Mouse (Mus musculus): ENCODE measurements around the gene Sumo3.

Gene Sumo3

GRCm38 (mm10) chr10:77626036-77626435 is 20.1 kb downstream of the Sumo3 start:
- no peak for DNase-seq (ENCODE audit: low spot score in 2 of 2)

- no peak for DNase-seq (ENCODE audit: low spot score in 2 of 2)
Measured at GRCm38 (mm10) chr10:77626591-77626990, 20.7 kb downstream of the Sumo3 start.

- peak; percentile 63 to 77 for DNase-seq (ENCODE audit: low spot score in 2 of 2)
Measured at GRCm38 (mm10) chr10:77627497-77627896, 21.6 kb downstream of the Sumo3 start.

GRCm38 (mm10) chr10:77629163-77629562 is 23.3 kb downstream of the Sumo3 start:
- DNase-seq (ENCODE audit: low spot score in 2 of 2): no peak

- DNase-seq (ENCODE audit: low spot score in 2 of 2): peak in 1 of 2 experiments; percentile 12
Measured at GRCm38 (mm10) chr10:77629970-77630369, 24.1 kb downstream of the Sumo3 start.

- no peak for DNase-seq (ENCODE audit: low spot score in 2 of 2)
Measured at GRCm38 (mm10) chr10:77634016-77634415, 28.1 kb downstream of the Sumo3 start.

GRCm38 (mm10) chr10:77634452-77635231 is 28.7 kb downstream of the Sumo3 start:
- DNase-seq (ENCODE audit: low spot score in 2 of 2): no peak

GRCm38 (mm10) chr10:77636234-77636922 is 30.5 kb downstream of the Sumo3 start:
- no peak for DNase-seq (ENCODE audit: low spot score in 2 of 2)

GRCm38 (mm10) chr10:77638956-77639355 is 33.1 kb downstream of the Sumo3 start:
- no peak for DNase-seq (ENCODE audit: low spot score in 2 of 2)

- no peak for DNase-seq (ENCODE audit: low spot score in 2 of 2)
Measured at GRCm38 (mm10) chr10:77643160-77643559, 37.3 kb downstream of the Sumo3 start.

GRCm38 (mm10) chr10:77645571-77645970 is 39.7 kb downstream of the Sumo3 start:
- no peak for DNase-seq (ENCODE audit: low spot score in 2 of 2)

- DNase-seq (ENCODE audit: low spot score in 2 of 2): no peak
Measured at GRCm38 (mm10) chr10:77647461-77647860, 41.6 kb downstream of the Sumo3 start.

- DNase-seq (ENCODE audit: low spot score in 2 of 2): no peak
Measured at GRCm38 (mm10) chr10:77647901-77648300, 42.0 kb downstream of the Sumo3 start.

GRCm38 (mm10) chr10:77652046-77652445 is 46.1 kb downstream of the Sumo3 start:
- DNase-seq (ENCODE audit: low spot score in 2 of 2): no peak

GRCm38 (mm10) chr10:77658286-77658994 is 52.5 kb downstream of the Sumo3 start:
- DNase-seq (ENCODE audit: low spot score in 2 of 2): no peak

- no peak for DNase-seq (ENCODE audit: low spot score in 2 of 2)
Measured at GRCm38 (mm10) chr10:77663949-77664665, 58.2 kb downstream of the Sumo3 start.

GRCm38 (mm10) chr10:77666342-77666741 is 60.4 kb downstream of the Sumo3 start:
- DNase-seq (ENCODE audit: low spot score in 2 of 2): no peak

- no peak for DNase-seq (ENCODE audit: low spot score in 2 of 2)
Measured at GRCm38 (mm10) chr10:77667402-77667801, 61.5 kb downstream of the Sumo3 start.

Measured in spleen, postnatal 14 days (tissue).